Mouse (Mus musculus): ENCODE results near the gene Man2c1. TPM values are rescaled to one million over a fixed set of nuclear protein-coding genes. Genes with fewer than 3 reads are reported as not detected.

The Man2c1 gene
- polyA plus RNA-seq (2012; rRNA removed) = 104 and 130 TPM in 2 replicates

DNA sequence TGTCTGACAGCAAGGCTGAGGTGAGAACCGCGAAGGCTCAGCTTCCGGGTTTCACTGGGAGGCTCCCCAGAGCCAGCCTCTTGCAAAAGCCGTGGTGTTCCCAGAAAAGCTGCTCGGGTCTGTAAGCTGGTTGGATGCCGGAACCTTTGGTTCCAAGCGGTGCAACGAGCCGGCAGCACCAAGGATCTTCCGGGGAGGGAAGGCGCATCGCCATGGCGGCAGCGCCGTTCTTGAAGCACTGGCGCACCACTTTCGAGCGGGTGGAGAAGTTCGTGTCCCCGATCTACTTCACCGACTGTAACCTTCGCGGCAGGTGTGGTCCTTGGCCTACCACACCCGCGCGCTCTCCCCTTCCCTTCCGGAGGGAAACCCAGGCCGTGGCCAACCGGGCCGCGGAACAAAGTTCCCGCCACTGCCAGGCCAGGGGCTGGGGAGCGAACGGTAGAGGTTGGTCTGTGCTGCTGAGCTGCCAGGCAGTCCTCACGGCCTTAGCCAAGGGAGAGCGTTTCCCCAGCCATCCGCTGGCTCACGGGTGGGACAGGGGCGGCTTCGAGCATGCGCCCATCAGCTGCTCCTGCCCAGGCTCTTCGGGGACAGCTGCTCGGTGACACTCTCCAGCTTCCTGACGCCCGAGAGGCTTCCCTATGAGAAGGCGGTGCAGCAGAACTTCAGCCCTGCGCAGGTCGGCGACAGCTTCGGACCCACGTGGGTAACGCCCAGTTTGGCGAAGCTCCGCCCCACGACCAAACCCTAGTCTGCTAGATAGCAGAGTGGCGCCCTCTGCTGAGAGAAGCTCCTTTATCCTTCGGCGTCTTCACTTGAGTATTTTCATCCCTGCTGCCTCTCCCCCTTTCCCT, at the start of gene Man2c1:
Gene Man2c1, plus strand, starts transcription at position 114 of the 857 bp plus-strand sequence.

DNA sequence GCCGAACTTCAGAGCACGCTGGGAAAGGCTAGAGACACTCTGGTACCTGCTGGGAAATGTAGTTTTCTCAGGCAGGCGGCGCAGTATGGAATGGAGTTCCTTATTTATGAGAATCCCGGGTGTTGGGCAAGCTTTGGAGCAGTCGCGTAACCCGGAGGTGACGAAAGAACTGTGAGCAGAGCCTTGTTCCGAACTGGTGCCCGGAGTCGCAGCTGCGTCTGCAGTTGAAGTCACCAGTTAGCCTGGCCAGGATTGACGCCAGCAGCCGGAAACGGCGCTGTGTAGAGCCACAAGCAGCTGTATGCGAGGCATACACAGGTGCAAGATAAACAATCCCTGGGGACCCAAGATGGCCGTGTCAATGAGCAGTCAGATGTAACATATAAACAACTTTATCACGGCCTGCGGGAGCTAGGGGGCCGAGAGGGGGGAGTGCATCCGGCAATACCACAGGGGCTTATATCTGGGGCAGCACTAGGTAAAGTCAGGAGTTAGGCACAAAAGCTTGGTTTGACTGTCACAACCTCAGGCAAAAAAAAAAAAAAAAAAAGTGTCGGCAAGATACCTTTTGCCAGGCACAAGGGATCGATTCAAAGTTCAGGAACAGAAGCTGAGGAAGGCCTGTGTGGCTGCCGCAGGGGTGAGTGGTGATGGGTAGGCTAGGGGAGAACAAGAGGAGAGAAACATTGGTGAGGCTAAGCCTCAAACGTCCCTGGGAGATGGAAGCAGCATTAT, 17.8 kb downstream of the Man2c1 start, which contains the start of gene Neil1:
Gene Neil1, minus strand, starts transcription at position 162 of the 735 bp plus-strand sequence.

DNA sequence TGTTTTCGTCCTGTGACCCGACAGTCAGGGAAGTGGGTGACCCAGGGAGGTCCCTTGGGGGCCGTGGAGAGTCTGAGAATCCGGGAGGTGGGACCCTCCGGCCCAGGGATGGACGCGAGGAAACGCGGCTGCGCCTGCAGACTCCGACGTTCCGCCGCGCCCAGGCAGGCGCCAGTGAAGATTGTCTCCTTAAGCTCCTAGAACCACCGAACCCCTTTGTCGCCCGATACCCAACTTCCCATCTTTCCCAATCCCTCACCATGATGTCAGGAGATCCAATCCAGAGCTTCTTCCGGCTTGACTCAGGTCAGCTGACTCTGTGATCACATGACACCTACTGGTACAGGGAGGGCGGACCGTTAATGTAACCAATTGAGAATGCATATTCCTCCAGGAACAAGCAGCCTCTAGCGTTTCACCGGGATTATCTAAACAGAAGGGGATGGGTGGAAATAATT, 27.6 kb downstream of the Man2c1 start, which contains the start of gene Commd4:
Gene Commd4, minus strand, starts transcription at position 319 of the 458 bp plus-strand sequence.

Other genes with a start within 250 kb of the Man2c1 start
- gene Snx33, start 202.3 kb upstream of the Man2c1 start, polyA plus RNA-seq (2012; rRNA removed) = 5.0 and 6.6 TPM in 2 replicates
- gene Imp3, start 193.2 kb upstream of the Man2c1 start, polyA plus RNA-seq (2012; rRNA removed) = 122 and 267 TPM in 2 replicates
- 1.7 and 2.3 TPM in 2 replicates for gene Snupn, start 179.8 kb upstream of the Man2c1 start, polyA plus RNA-seq (2012; rRNA removed)
- 10.1 and 25.9 TPM in 2 replicates for gene Ptpn9, start 135.8 kb upstream of the Man2c1 start, polyA plus RNA-seq (2012; rRNA removed)
- gene Sin3a, start 58.6 kb upstream of the Man2c1 start, polyA plus RNA-seq (2012; rRNA removed) = 22.3 and 33.1 TPM in 2 replicates
- gene Neil1, start 17.6 kb downstream of the Man2c1 start, polyA plus RNA-seq (2012; rRNA removed) = 6.7 and 6.9 TPM in 2 replicates
- 104 and 113 TPM in 2 replicates for gene Commd4, start 27.6 kb downstream of the Man2c1 start, polyA plus RNA-seq (2012; rRNA removed)
- gene Trcg1, start 105.9 kb downstream of the Man2c1 start, polyA plus RNA-seq (2012; rRNA removed) = not detected in 2 replicates
- gene 1700017B05Rik, start 131.9 kb downstream of the Man2c1 start, polyA plus RNA-seq (2012; rRNA removed) = 6.4 and 8.7 TPM in 2 replicates

Data from stomach, adult 2 months (tissue).